Mouse (Mus musculus) neural tube, embryonic 11.5 days (tissue): ENCODE results near the gene Rtl3. TPM values are rescaled to one million over a fixed set of nuclear protein-coding genes. Genes with fewer than 3 reads are reported as not detected.

Experiments used
- ATAC-seq: fragments of 200-750 bp; cut with Nextera tagmentation; 2 replicates; pipeline ENCODE4 v1.8.0; 2017; ENCODE audit warnings: moderate number of reproducible peaks, mild to moderate bottlenecking, moderate TSS enrichment, moderate library complexity; ENCODE audit not compliant: insufficient read depth, low FRiP score, low TSS enrichment
- DNase-seq: peaks from one replicate; pipeline ENCODE4 v3.0.0-alpha.2; 2015; ENCODE audit warnings: low spot score
- H3K27ac ChIP-seq: fragments of 300-500 bp; sonication (generic); 2 replicates; pipeline ENCODE4 v1.5.1; 2014; ENCODE audit warnings: low read depth, mild to moderate bottlenecking, low read length
- H3K27me3 ChIP-seq: fragments of 300-500 bp; sonication (generic); 2 replicates; pipeline ENCODE4 v1.6.1; 2014; ENCODE audit warnings: mild to moderate bottlenecking, low read length, mixed read lengths; ENCODE audit not compliant: control insufficient read depth, insufficient read depth
- H3K36me3 ChIP-seq: fragments of 300-500 bp; sonication (generic); 2 replicates; pipeline ENCODE4 v1.6.1; 2014; ENCODE audit warnings: mild to moderate bottlenecking, low read length, moderate library complexity, mixed read lengths; ENCODE audit not compliant: control insufficient read depth, insufficient read depth
- H3K4me1 ChIP-seq: fragments of 300-500 bp; sonication (generic); 2 replicates; pipeline ENCODE4 v1.6.1; 2014; ENCODE audit warnings: low read length, mixed read lengths; ENCODE audit not compliant: control insufficient read depth, insufficient read depth
- H3K4me2 ChIP-seq: fragments of 300-500 bp; sonication (generic); 2 replicates; pipeline ENCODE4 v1.6.1; 2014; ENCODE audit warnings: low read depth, mild to moderate bottlenecking, moderate library complexity
- H3K4me3 ChIP-seq: fragments of 300-500 bp; sonication (generic); 2 replicates; pipeline ENCODE4 v1.5.1; 2014; ENCODE audit warnings: low read depth, low read length
- H3K9ac ChIP-seq: fragments of 300-500 bp; sonication (generic); 2 replicates; pipeline ENCODE4 v1.6.1; 2014; ENCODE audit warnings: mild to moderate bottlenecking, low read length
- H3K9me3 ChIP-seq: fragments of 300-500 bp; sonication (generic); 2 replicates; pipeline ENCODE4 v1.6.1; 2016; ENCODE audit warnings: low read length; ENCODE audit not compliant: control insufficient read depth
- WGBS: fragments of 180-500 bp; shearing (Covaris S2); extraction: QIAGEN DNeasy Blood & Tissue Kit; methylation state at CpG from one replicate; pipeline ENCODE4 v1.1.7; 2014; 5-methylcytosine and 5-hydroxymethylcytosine counted together
- polyA plus RNA-seq: library from polyadenylated mRNA; unstranded; fragments of >200 nt; fragmentation: Nextera tagmentation; extraction: Ambion mirVana; gene quantifications from 2 replicates; pipeline ENCODE4 v1.2.1, GENCODE M21; 2014

The Rtl3 gene
- 0.98 and 1.1 TPM in 2 replicates for polyA plus RNA-seq

- no peaks in the 10 kb centered on the region for H3K27me3 ChIP-seq
- WGBS, result 78% methylated on average over 7 of the region's 7 CpGs
- H3K36me3 ChIP-seq, result no peaks in the 10 kb centered on the region
- ATAC-seq (no peak), DNase-seq (no peak)
- no peak within 1 kb of the TSS for H3K4me2 ChIP-seq
- H3K4me3 ChIP-seq, result no peak within 1 kb of the TSS
- no peaks in the 10 kb centered on the region for H3K4me1 ChIP-seq
- H3K27ac ChIP-seq, result no peak within 1 kb of the TSS
- H3K9me3 ChIP-seq, result no peaks in the 10 kb centered on the region
- H3K9ac ChIP-seq, result no peak within 1 kb of the TSS
Measured at GRCm38 (mm10) chrX:106840409-106840808, at the start of gene Rtl3. Gene Rtl3, minus strand, starts transcription at chrX:106840644.

GRCm38 (mm10) chrX:106872315-106872714 is 31.9 kb upstream of the Rtl3 start:
- H3K27ac ChIP-seq, result no peak overlapping the region
- DNase-seq (no peak), ATAC-seq (no peak)
- H3K4me1 ChIP-seq, result no peaks in the 10 kb centered on the region
- H3K4me3 ChIP-seq, result no peak overlapping the region
- no peaks in the 10 kb centered on the region for H3K27me3 ChIP-seq
- H3K4me2 ChIP-seq, result no peak overlapping the region
- H3K9me3 ChIP-seq, result no peaks in the 10 kb centered on the region
- H3K9ac ChIP-seq, result no peak overlapping the region
- 57% methylated on average over 4 of the region's 4 CpGs for WGBS
- H3K36me3 ChIP-seq, result no peaks in the 10 kb centered on the region

- WGBS, result 49% methylated on average over 3 of the region's 3 CpGs
- no peak for DNase-seq
- H3K36me3 ChIP-seq, result no peaks in the 10 kb centered on the region
- H3K4me1 ChIP-seq, result no peaks in the 10 kb centered on the region
- H3K4me2 ChIP-seq, result no peak overlapping the region
- no peak overlapping the region for H3K27ac ChIP-seq
- H3K9ac ChIP-seq, result no peak overlapping the region
- no peaks in the 10 kb centered on the region for H3K27me3 ChIP-seq
- no peak for ATAC-seq
- no peaks in the 10 kb centered on the region for H3K9me3 ChIP-seq
- H3K4me3 ChIP-seq, result no peak overlapping the region
Measured at GRCm38 (mm10) chrX:106871894-106872293, 31.4 kb upstream of the Rtl3 start.

- no peaks in the 10 kb centered on the region for H3K4me1 ChIP-seq
- H3K27me3 ChIP-seq, result no peaks in the 10 kb centered on the region
- no peaks in the 10 kb centered on the region for H3K9me3 ChIP-seq
- no peak for DNase-seq
- H3K27ac ChIP-seq, result no peak overlapping the region
- no peak overlapping the region for H3K9ac ChIP-seq
- ATAC-seq, result no peak
- no peak overlapping the region for H3K4me2 ChIP-seq
- no peak overlapping the region for H3K4me3 ChIP-seq
- WGBS, result 86% methylated on average over 3 of the region's 3 CpGs
- H3K36me3 ChIP-seq, result no peaks in the 10 kb centered on the region
Measured at GRCm38 (mm10) chrX:106871426-106871825, 31.0 kb upstream of the Rtl3 start.

GRCm38 (mm10) chrX:106853523-106854300 is 13.3 kb upstream of the Rtl3 start:
- Histone ChIP-seq H3K4me1 (no peaks in the 10 kb centered on the region), H3K27ac (no peak overlapping the region), H3K36me3 (no peaks in the 10 kb centered on the region), H3K9ac (no peak overlapping the region), H3K9me3 (no peaks in the 10 kb centered on the region), H3K4me3 (no peak overlapping the region), H3K27me3 (no peaks in the 10 kb centered on the region), H3K4me2 (no peak overlapping the region)
- 83% methylated on average over 3 of the region's 3 CpGs for WGBS
- no peak for DNase-seq
- ATAC-seq, result no peak

- no peak overlapping the region for H3K27ac ChIP-seq
- DNase-seq (no peak), ATAC-seq (no peak)
- no peaks in the 10 kb centered on the region for H3K9me3 ChIP-seq
- H3K9ac ChIP-seq, result no peak overlapping the region
- no peak overlapping the region for H3K4me2 ChIP-seq
- no peaks in the 10 kb centered on the region for H3K27me3 ChIP-seq
- H3K4me3 ChIP-seq, result no peak overlapping the region
- 59% methylated on average over 5 of the region's 5 CpGs for WGBS
- H3K4me1 ChIP-seq, result no peaks in the 10 kb centered on the region
- no peaks in the 10 kb centered on the region for H3K36me3 ChIP-seq
Measured at GRCm38 (mm10) chrX:106839591-106839990, 853 bp downstream of the Rtl3 start.

- Histone ChIP-seq H3K9ac (no peak overlapping the region), H3K27ac (no peak overlapping the region), H3K4me3 (no peak overlapping the region), H3K4me1 (no peaks in the 10 kb centered on the region), H3K27me3 (no peaks in the 10 kb centered on the region), H3K4me2 (no peak overlapping the region), H3K36me3 (no peaks in the 10 kb centered on the region), H3K9me3 (no peaks in the 10 kb centered on the region)
- no peak for DNase-seq
- WGBS, result 76% methylated on average over 1 of the region's 1 CpGs
- ATAC-seq, result no peak
Measured at GRCm38 (mm10) chrX:106830494-106830893, 9.9 kb downstream of the Rtl3 start.

- WGBS, result 85% methylated on average over 7 of the region's 7 CpGs
- no peak for ATAC-seq
- no peak overlapping the region for H3K9ac ChIP-seq
- no peaks in the 10 kb centered on the region for H3K4me1 ChIP-seq
- H3K27ac ChIP-seq, result no peak overlapping the region
- H3K4me3 ChIP-seq, result no peak overlapping the region
- H3K36me3 ChIP-seq, result no peaks in the 10 kb centered on the region
- no peak overlapping the region for H3K4me2 ChIP-seq
- H3K27me3 ChIP-seq, result no peaks in the 10 kb centered on the region
- H3K9me3 ChIP-seq, result no peaks in the 10 kb centered on the region
- DNase-seq, result no peak
Measured at GRCm38 (mm10) chrX:106809560-106810226, 30.8 kb downstream of the Rtl3 start.

- no peak overlapping the region for H3K9ac ChIP-seq
- no peaks in the 10 kb centered on the region for H3K27me3 ChIP-seq
- no peaks in the 10 kb centered on the region for H3K4me1 ChIP-seq
- no peak for ATAC-seq
- no peak overlapping the region for H3K4me3 ChIP-seq
- 72% methylated on average over 2 of the region's 2 CpGs for WGBS
- no peaks in the 10 kb centered on the region for H3K9me3 ChIP-seq
- DNase-seq, result no peak
- no peak overlapping the region for H3K27ac ChIP-seq
- H3K4me2 ChIP-seq, result no peak overlapping the region
- no peaks in the 10 kb centered on the region for H3K36me3 ChIP-seq
Measured at GRCm38 (mm10) chrX:106804387-106804786, 36.1 kb downstream of the Rtl3 start.
